11 mouse cellular contexts compared by ENCODE assay signal in the genomic region with DNA sequence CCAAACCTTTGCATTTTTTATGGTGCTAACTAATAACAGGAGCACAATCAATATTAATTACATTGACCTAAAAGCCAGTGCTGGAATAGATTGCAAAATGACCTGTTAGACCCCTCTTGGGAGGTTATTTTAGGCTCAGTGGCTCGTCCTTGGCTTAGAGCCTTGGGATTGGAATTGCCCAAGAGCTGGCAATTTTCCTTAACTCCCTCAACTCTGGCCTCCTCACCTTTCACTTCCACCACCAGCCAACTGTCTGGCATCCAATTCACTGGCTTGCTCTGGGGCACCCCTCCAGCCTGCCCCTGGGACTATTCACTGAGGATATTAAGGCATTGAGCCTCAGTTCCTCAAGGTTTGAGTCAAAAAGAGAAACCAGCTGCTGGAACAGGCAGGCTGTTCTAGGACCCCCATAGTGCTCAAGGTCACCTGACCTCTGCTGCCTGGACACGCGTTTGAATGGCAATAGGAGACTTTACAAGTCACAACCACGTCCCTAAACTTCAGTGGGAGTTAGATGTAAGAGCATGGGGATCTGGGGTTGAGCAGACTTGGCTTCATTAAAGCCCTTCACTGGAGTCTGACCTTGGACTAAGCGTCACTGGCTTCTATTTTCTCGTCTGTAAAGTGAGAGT. TPM values are rescaled to one million over a fixed set of nuclear protein-coding genes. Genes with fewer than 3 reads are reported as not detected.
DNase-seq lines count a peak whose midpoint lies in the region; ATAC-seq lines count a peak whose summit lies in the region.
"Had no signal": no experiment of that assay in that cellular context is flagged by ENCODE, and none has a peak within 500 bp of the region (broad histone marks: within the 10 kb centered on the region; RNA-seq: fewer than 3 reads in every experiment).

No protein-coding gene starts in this region.

- 0 out of 2 replicates have a peak, but pooled peaks cover under 1% of the 10 kb centered on the region for H3K4me1 ChIP-seq in kidney, embryonic 15.5 days
- H3K4me1 ChIP-seq in hindbrain, embryonic 11.5 days (replicated peaks; ENCODE audit: control insufficient read depth, insufficient read depth, low read length): no peaks in the 10 kb centered on the region
- H3K4me1 ChIP-seq: intestine, embryonic 15.5 days had no signal

- no peak overlapping the region for H3K4me3 ChIP-seq in kidney, embryonic 15.5 days (replicated peaks)
- H3K4me3 ChIP-seq in hindbrain, embryonic 11.5 days (ENCODE audit: low read depth, low read length): no peak overlapping the region
- H3K4me3 ChIP-seq: embryonic facial prominence, embryonic 10.5 days; intestine, embryonic 15.5 days had no signal

- peak; percentile 47 for DNase-seq in kidney, adult 11 months
- peak; percentile 13 for DNase-seq in ovary, adult 18-20 months (ENCODE audit: low spot score)
- DNase-seq in ovary, postnatal 10 days (ENCODE audit: low spot score): no peak
- DNase-seq in gastrocnemius, postnatal 25 days: peak; percentile 71
- DNase-seq in hindbrain, embryonic 11.5 days (ENCODE audit: low spot score): no peak
- no peak for DNase-seq in testis, postnatal 14 days (ENCODE audit: low spot score)
- DNase-seq in cerebellum, postnatal 36 days: no peak
- DNase-seq: cerebellum, adult 9-10 months had no signal

- no peak overlapping the region for H3K27ac ChIP-seq in kidney, embryonic 15.5 days
- H3K27ac ChIP-seq in hindbrain, embryonic 11.5 days (ENCODE audit: low read depth, low read length): no peak overlapping the region
- H3K27ac ChIP-seq: embryonic facial prominence, embryonic 10.5 days; intestine, embryonic 15.5 days had no signal

- H3K9me3 ChIP-seq in kidney, embryonic 15.5 days (replicated peaks): no peaks in the 10 kb centered on the region
- H3K9me3 ChIP-seq in hindbrain, embryonic 11.5 days (ENCODE audit: control insufficient read depth, low read length): no peaks in the 10 kb centered on the region
- H3K9me3 ChIP-seq: embryonic facial prominence, embryonic 10.5 days; intestine, embryonic 15.5 days had no signal

- H3K36me3 ChIP-seq in kidney, embryonic 15.5 days: no peaks in the 10 kb centered on the region
- no peaks in the 10 kb centered on the region for H3K36me3 ChIP-seq in hindbrain, embryonic 11.5 days (ENCODE audit: control insufficient read depth, insufficient read depth, low read length)
- H3K36me3 ChIP-seq: embryonic facial prominence, embryonic 10.5 days; intestine, embryonic 15.5 days had no signal

- no peak for ATAC-seq in kidney, embryonic 15.5 days (replicated peaks; ENCODE audit: low FRiP score)
- no peak for ATAC-seq in hindbrain, embryonic 11.5 days (ENCODE audit: low FRiP score)
- ATAC-seq: intestine, embryonic 15.5 days had no signal

- no peaks in the 10 kb centered on the region for H3K27me3 ChIP-seq in kidney, embryonic 15.5 days
- no peaks in the 10 kb centered on the region for H3K27me3 ChIP-seq in hindbrain, embryonic 11.5 days (ENCODE audit: control insufficient read depth, insufficient read depth, low read length)
- H3K27me3 ChIP-seq: intestine, embryonic 15.5 days had no signal

- H3K4me2 ChIP-seq in kidney, embryonic 15.5 days: no peak overlapping the region
- no peak overlapping the region for H3K4me2 ChIP-seq in hindbrain, embryonic 11.5 days (replicated peaks; ENCODE audit: low read depth, low read length)
- H3K4me2 ChIP-seq: intestine, embryonic 15.5 days had no signal

- no peak overlapping the region for H3K9ac ChIP-seq in kidney, embryonic 15.5 days
- no peak overlapping the region for H3K9ac ChIP-seq in hindbrain, embryonic 11.5 days (ENCODE audit: low read depth, low read length)
- H3K9ac ChIP-seq: intestine, embryonic 15.5 days had no signal

- WGBS in kidney, embryonic 15.5 days: 48% methylated on average over 6 of the region's 6 CpGs
- WGBS in hindbrain, embryonic 11.5 days: 43% methylated on average over 6 of the region's 6 CpGs

RNA-seq across cellular contexts. Expression of a gene that starts 5.5 kb away (rescaled TPM):
- 28.6 and 37.1 TPM in 2 replicates for polyA plus RNA-seq in kidney, embryonic 15.5 days (2015; fragmentation: Nextera tagmentation; extraction: Ambion mirVana)
- 10 to 100 TPM; 14.8 to 47.8 TPM for total RNA-seq in gastrocnemius, postnatal 25 days (2021)
- polyA plus RNA-seq in hindbrain, embryonic 11.5 days (2014; fragmentation: Nextera tagmentation; extraction: Ambion mirVana): 6.3 and 7.5 TPM in 2 replicates

RNA-seq across cellular contexts. Expression of a gene that starts 14.7 kb away (rescaled TPM):
- 1.5 TPM in 2 replicates for polyA plus RNA-seq in kidney, embryonic 15.5 days (2015; fragmentation: Nextera tagmentation; extraction: Ambion mirVana)
- 1 to 10 TPM; 6.3 to 7.9 TPM for total RNA-seq in gastrocnemius, postnatal 25 days (2021)
- polyA plus RNA-seq in hindbrain, embryonic 11.5 days (2014; fragmentation: Nextera tagmentation; extraction: Ambion mirVana): 0.54 TPM in 1 of 2 replicates, not detected in the other

Comparison
In these comparisons a context has a peak if more than half of its experiments do, and no peak if none do; other contexts are left out.
1. DNase-seq: peak in kidney, adult 11 months (single experiment), ovary, adult 18-20 months (single experiment) and gastrocnemius, postnatal 25 days (single experiment); none in ovary, postnatal 10 days (single experiment), hindbrain, embryonic 11.5 days (single experiment), testis, postnatal 14 days (single experiment) and cerebellum, postnatal 36 days (0 of 2).